Mouse (Mus musculus) liver, embryonic 12.5 days (tissue): ENCODE results near the gene Suv39h1. TPM values are rescaled to one million over a fixed set of nuclear protein-coding genes. Genes with fewer than 3 reads are reported as not detected.
"Not testable (repeated sequence)": the region's sequence is repeated elsewhere in the genome, so short reads cannot be mapped to it uniquely, and the experiment has no call there.

Experiments
- ATAC-seq: fragments of 200-750 bp; cut with Nextera tagmentation; 2 replicates; pipeline ENCODE4 v1.8.0; 2017; ENCODE audit warnings: moderate number of reproducible peaks, mild to moderate bottlenecking, moderate library complexity
- H3K27ac ChIP-seq: fragments of 300-500 bp; sonication (generic); 2 replicates; pipeline ENCODE4 v1.5.1; 2016; ENCODE audit warnings: mild to moderate bottlenecking
- H3K27me3 ChIP-seq: fragments of 300-500 bp; sonication (generic); replicated peaks from 2 replicates; pipeline ENCODE4 v1.6.1; 2016; ENCODE audit warnings: mild to moderate bottlenecking, moderate library complexity
- H3K36me3 ChIP-seq: fragments of 300-500 bp; sonication (generic); 2 replicates; pipeline ENCODE4 v1.6.1; 2016; ENCODE audit warnings: mild to moderate bottlenecking, moderate library complexity
- H3K4me1 ChIP-seq: fragments of 300-500 bp; sonication (generic); 2 replicates; pipeline ENCODE4 v1.6.1; 2016
- H3K4me2 ChIP-seq: fragments of 300-500 bp; sonication (generic); 2 replicates; pipeline ENCODE4 v1.6.1; 2016; ENCODE audit warnings: mild to moderate bottlenecking, moderate library complexity
- H3K4me3 ChIP-seq: fragments of 300-500 bp; sonication (generic); 2 replicates; pipeline ENCODE4 v1.5.1; 2016; ENCODE audit warnings: mild to moderate bottlenecking, moderate library complexity
- H3K9ac ChIP-seq: fragments of 300-500 bp; sonication (generic); 2 replicates; pipeline ENCODE4 v1.6.1; 2016; ENCODE audit warnings: mild to moderate bottlenecking, moderate library complexity
- H3K9me3 ChIP-seq: fragments of 300-500 bp; sonication (generic); replicated peaks from 2 replicates; pipeline ENCODE4 v1.6.1; 2016; ENCODE audit warnings: mild to moderate bottlenecking, moderate library complexity
- WGBS: fragments of 180-500 bp; shearing (Covaris S2); methylation state at CpG from one replicate; pipeline ENCODE4 v1.1.7; 2016; ENCODE audit not compliant: insufficient replicate concordance; 5-methylcytosine and 5-hydroxymethylcytosine counted together
- polyA plus RNA-seq: library from polyadenylated mRNA; unstranded; fragments of >200 nt; fragmentation: Nextera tagmentation; extraction: Ambion mirVana; gene quantifications from 2 replicates; pipeline ENCODE4 v1.2.1, GENCODE M21; 2016

The Suv39h1 gene
- 57.1 and 57.5 TPM in 2 replicates for polyA plus RNA-seq

- H3K36me3 ChIP-seq: peaks cover 31% of the 10 kb centered on the region
- H3K27me3 ChIP-seq: no peaks in the 10 kb centered on the region
- peaks cover 31% of the 10 kb centered on the region for H3K4me1 ChIP-seq
- H3K4me2 ChIP-seq: peak within 1 kb of the TSS; percentile 70
- peak within 1 kb of the TSS; percentile 90 for H3K27ac ChIP-seq
- 4% methylated on average over 39 of the region's 46 CpGs for WGBS
- H3K9ac ChIP-seq: peak within 1 kb of the TSS; percentile 80
- no peaks in the 10 kb centered on the region for H3K9me3 ChIP-seq
- ATAC-seq: peak; percentile 98
- H3K4me3 ChIP-seq: peak within 1 kb of the TSS; percentile 73
Measured at GRCm38 (mm10) chrX:8074430-8075014, at the start of gene Suv39h1. Gene Suv39h1 (minus strand): TSS chrX:8074760.

GRCm38 (mm10) chrX:8123821-8124470 lies 49.4 kb upstream of the Suv39h1 start:
- Histone ChIP-seq H3K9me3 (no peaks in the 10 kb centered on the region), H3K4me1 (no peaks in the 10 kb centered on the region), H3K27ac (no peak overlapping the region), H3K36me3 (peaks cover 42% of the 10 kb centered on the region), H3K27me3 (no peaks in the 10 kb centered on the region), H3K4me2 (no peak overlapping the region), H3K4me3 (no peak overlapping the region), H3K9ac (no peak overlapping the region)
- no peak for ATAC-seq
- 70% methylated on average over 6 of the region's 6 CpGs for WGBS

GRCm38 (mm10) chrX:8117264-8117663 lies 42.7 kb upstream of the Suv39h1 start:
- no peak overlapping the region for H3K27ac ChIP-seq
- ATAC-seq: no peak
- H3K36me3 ChIP-seq: peaks cover 4% of the 10 kb centered on the region; the same call in 1 of the 2 replicates
- no peaks in the 10 kb centered on the region for H3K9me3 ChIP-seq
- H3K9ac ChIP-seq: no peak overlapping the region
- H3K27me3 ChIP-seq: no peaks in the 10 kb centered on the region
- no peak overlapping the region for H3K4me2 ChIP-seq
- H3K4me1 ChIP-seq: peaks cover 7% of the 10 kb centered on the region
- no peak overlapping the region for H3K4me3 ChIP-seq

GRCm38 (mm10) chrX:8115275-8115674 lies 40.7 kb upstream of the Suv39h1 start:
- Histone ChIP-seq H3K27me3 (no peaks in the 10 kb centered on the region), H3K36me3 (peaks cover 4% of the 10 kb centered on the region; the same call in 1 of the 2 replicates), H3K27ac (no peak overlapping the region), H3K4me2 (no peak overlapping the region), H3K4me3 (no peak overlapping the region), H3K9me3 (no peaks in the 10 kb centered on the region), H3K9ac (no peak overlapping the region), H3K4me1 (peaks cover 7% of the 10 kb centered on the region)
- no peak for ATAC-seq
- WGBS: 52% methylated on average over 4 of the region's 4 CpGs

- no peaks in the 10 kb centered on the region for H3K9me3 ChIP-seq
- H3K9ac ChIP-seq: no peak overlapping the region
- H3K4me3 ChIP-seq: no peak overlapping the region
- no peaks in the 10 kb centered on the region for H3K27me3 ChIP-seq
- no peak overlapping the region for H3K4me2 ChIP-seq
- no peak overlapping the region for H3K27ac ChIP-seq
- H3K36me3 ChIP-seq: no peaks in the 10 kb centered on the region
- ATAC-seq: no peak
- 91% methylated on average over 3 of the region's 3 CpGs for WGBS
- peaks cover 24% of the 10 kb centered on the region for H3K4me1 ChIP-seq
Measured at GRCm38 (mm10) chrX:8105019-8105418, 30.5 kb upstream of the Suv39h1 start.

GRCm38 (mm10) chrX:8102213-8102668 lies 27.7 kb upstream of the Suv39h1 start:
- Histone ChIP-seq H3K27me3 (no peaks in the 10 kb centered on the region), H3K36me3 (no peaks in the 10 kb centered on the region), H3K4me3 (no peak overlapping the region), H3K9ac (no peak overlapping the region), H3K9me3 (no peaks in the 10 kb centered on the region), H3K4me1 (peaks cover 33% of the 10 kb centered on the region), H3K4me2 (peak overlapping the region; percentile 46), H3K27ac (peak overlapping the region; percentile 84)
- peak; percentile 91 for ATAC-seq
- WGBS: 23% methylated on average over 7 of the region's 7 CpGs

GRCm38 (mm10) chrX:8101017-8101416 lies 26.5 kb upstream of the Suv39h1 start:
- no peaks in the 10 kb centered on the region for H3K27me3 ChIP-seq
- peaks cover 33% of the 10 kb centered on the region for H3K4me1 ChIP-seq
- peak overlapping the region; percentile 84; the same call in 1 of the 2 replicates for H3K27ac ChIP-seq
- 29% methylated on average over 3 of the region's 3 CpGs for WGBS
- no peaks in the 10 kb centered on the region for H3K9me3 ChIP-seq
- no peak overlapping the region for H3K4me3 ChIP-seq
- H3K36me3 ChIP-seq: no peaks in the 10 kb centered on the region
- no peak overlapping the region for H3K4me2 ChIP-seq
- no peak for ATAC-seq
- no peak overlapping the region for H3K9ac ChIP-seq

GRCm38 (mm10) chrX:8099435-8099834 lies 24.9 kb upstream of the Suv39h1 start:
- peak overlapping the region; percentile 54; the same call in 1 of the 2 replicates for H3K27ac ChIP-seq

GRCm38 (mm10) chrX:8096787-8097242 lies 22.3 kb upstream of the Suv39h1 start:
- peak overlapping the region; percentile 47 for H3K4me3 ChIP-seq
- peak; percentile 93 for ATAC-seq

More at GRCm38 (mm10) chrX:8099435-8099834, 24.9 kb upstream of the Suv39h1 start:
- Histone ChIP-seq H3K27me3 (no peaks in the 10 kb centered on the region), H3K36me3 (no peaks in the 10 kb centered on the region), H3K4me1 (peaks cover 38% of the 10 kb centered on the region), H3K9me3 (no peaks in the 10 kb centered on the region), H3K9ac (no peak overlapping the region), H3K4me2 (no peak overlapping the region), H3K4me3 (no peak overlapping the region)
- WGBS: 30% methylated on average over 4 of the region's 4 CpGs
- no peak for ATAC-seq

GRCm38 (mm10) chrX:8096068-8096786 lies 21.7 kb upstream of the Suv39h1 start:
- Histone ChIP-seq H3K4me2 (peak overlapping the region; percentile 56), H3K4me1 (peaks cover 26% of the 10 kb centered on the region), H3K4me3 (peak overlapping the region; percentile 47), H3K27ac (0 out of 2 replicates have a peak overlapping the region, but pooled peaks have one; percentile 17), H3K9ac (peak overlapping the region; percentile 17; the same call in 1 of the 2 replicates)
- not testable (repeated sequence) for H3K27me3 ChIP-seq, H3K36me3 ChIP-seq, H3K9me3 ChIP-seq
- ATAC-seq: peak; percentile 88
- 4% methylated on average over 18 of the region's 48 CpGs for WGBS

More at GRCm38 (mm10) chrX:8096787-8097242, 22.3 kb upstream of the Suv39h1 start:
- Histone ChIP-seq H3K4me2 (peak overlapping the region; percentile 62), H3K27ac (peak overlapping the region; percentile 83), H3K36me3 (no peaks in the 10 kb centered on the region), H3K27me3 (no peaks in the 10 kb centered on the region), H3K9me3 (no peaks in the 10 kb centered on the region), H3K4me1 (peaks cover 32% of the 10 kb centered on the region), H3K9ac (peak overlapping the region; percentile 52)
- WGBS: 6% methylated on average over 19 of the region's 19 CpGs

- Histone ChIP-seq H3K27ac (0 out of 2 replicates have a peak overlapping the region, but pooled peaks have one; percentile 17), H3K9ac (peak overlapping the region; percentile 17; the same call in 1 of the 2 replicates), H3K4me2 (peak overlapping the region; percentile 56), H3K4me3 (peak overlapping the region; percentile 47), H3K36me3 (no peaks in the 10 kb centered on the region), H3K9me3 (no peaks in the 10 kb centered on the region), H3K4me1 (peaks cover 21% of the 10 kb centered on the region), H3K27me3 (no peaks in the 10 kb centered on the region)
- 56% methylated on average over 10 of the region's 10 CpGs for WGBS
- no peak for ATAC-seq
Measured at GRCm38 (mm10) chrX:8095546-8095945, 21.0 kb upstream of the Suv39h1 start.

- not testable (repeated sequence) for H3K27me3 ChIP-seq, H3K9ac ChIP-seq, ATAC-seq, H3K4me3 ChIP-seq, H3K36me3 ChIP-seq, H3K27ac ChIP-seq, H3K9me3 ChIP-seq
- 66% methylated on average over 4 of the region's 5 CpGs for WGBS
- Histone ChIP-seq H3K4me1 (peaks cover 17% of the 10 kb centered on the region), H3K4me2 (peak overlapping the region; percentile 61; the same call in 1 of the 2 replicates)
Measured at GRCm38 (mm10) chrX:8090954-8091347, 16.4 kb upstream of the Suv39h1 start.
